Mouse (Mus musculus): ENCODE data around the gene Cadm1. TPM values are rescaled to one million over a fixed set of nuclear protein-coding genes. Genes with fewer than 3 reads are reported as not detected.
A peak's percentile ranks its signal among the peaks of the same experiment; 100 is the strongest.

Gene Cadm1
- total RNA-seq (2014; fragmentation: Nextera tagmentation) (not detected in 2 replicates), total RNA-seq (2017) (not detected in 2 replicates)

DNA sequence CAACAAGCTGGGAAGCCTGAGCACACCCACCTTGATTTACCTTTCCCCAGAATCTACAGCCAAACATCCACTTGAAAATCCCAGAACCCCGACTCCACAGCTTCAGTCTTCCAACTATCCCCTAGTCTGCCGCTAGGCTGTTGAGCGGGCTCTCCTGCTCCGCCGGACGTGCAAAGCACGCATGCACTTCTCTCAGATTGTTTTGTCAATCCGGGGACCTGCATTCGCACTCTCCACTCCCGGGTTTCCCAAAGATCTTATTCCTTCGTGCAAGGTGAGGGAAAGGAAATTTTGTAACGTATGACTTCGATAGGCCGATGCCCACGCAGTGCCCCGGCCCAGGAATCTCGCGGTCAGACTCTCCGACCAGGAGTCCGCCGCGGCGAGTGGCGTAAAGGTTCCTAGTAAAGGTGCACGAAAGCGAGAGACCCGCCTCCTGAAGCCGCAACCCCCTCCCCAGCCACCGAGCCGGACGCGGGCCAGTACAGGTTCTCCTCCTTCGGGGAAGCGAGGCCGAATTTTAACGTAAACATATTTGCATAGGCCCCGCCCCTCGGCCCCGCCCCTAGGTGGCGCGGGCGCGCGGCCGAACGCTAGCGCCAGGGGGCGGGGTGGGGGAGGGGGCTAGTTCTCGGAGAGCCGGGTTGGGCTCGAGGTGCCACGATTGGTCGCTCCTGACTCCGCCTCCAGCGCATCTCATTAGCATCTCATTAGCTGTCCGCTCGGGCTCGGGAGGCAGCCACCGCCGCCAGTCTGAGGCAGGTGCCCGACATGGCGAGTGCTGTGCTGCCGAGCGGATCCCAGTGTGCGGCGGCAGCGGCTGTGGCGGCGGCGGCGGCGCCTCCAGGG, at the start of gene Cadm1:
Gene Cadm1 (plus strand): TSS at position 572 of the 849 bp plus-strand sequence.
- peak; percentile 94 for ATAC-seq (replicated peaks; ENCODE audit: poor library complexity, severe bottlenecking)

DNA sequence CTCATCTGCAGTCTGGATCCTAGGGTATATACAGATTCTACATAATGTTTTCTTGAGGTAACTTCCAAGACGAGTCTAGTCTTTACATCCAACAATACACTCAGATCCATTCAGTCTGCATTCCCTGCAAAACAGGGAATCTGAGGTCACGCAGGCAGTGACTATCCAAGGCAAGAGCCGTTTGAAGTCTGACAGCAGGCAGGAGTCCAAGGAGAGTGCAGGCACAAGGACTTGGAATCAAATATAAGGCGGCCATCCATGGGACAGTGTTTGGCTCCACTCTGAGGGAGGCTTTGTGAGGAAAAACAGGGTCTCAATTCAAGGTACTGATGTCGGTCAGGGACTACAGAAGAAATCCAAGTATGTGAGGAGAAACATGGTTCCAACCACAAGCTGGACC, 45.5 kb upstream of the Cadm1 start:
- no peak for ATAC-seq (replicated peaks; ENCODE audit: poor library complexity, severe bottlenecking)

DNA sequence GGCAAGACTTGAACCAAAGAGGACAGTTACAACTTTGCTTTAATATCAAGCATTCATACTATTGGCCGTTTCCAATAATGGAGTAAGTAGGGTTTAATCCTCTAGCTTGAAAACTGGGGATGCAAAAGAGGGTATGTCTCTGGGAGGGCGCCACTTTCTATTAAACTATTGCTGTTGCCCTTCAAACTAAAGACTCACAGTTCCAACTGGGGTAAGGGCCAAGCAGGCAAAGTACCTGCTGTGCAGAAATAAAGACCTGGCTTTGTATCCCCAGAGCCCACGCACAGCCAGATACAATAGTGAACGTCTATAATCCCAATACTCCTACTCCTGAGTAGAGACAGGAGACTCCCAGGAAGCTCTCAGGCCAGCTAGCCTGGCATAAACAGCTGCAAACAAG, 44.8 kb upstream of the Cadm1 start:
- no peak for ATAC-seq (replicated peaks; ENCODE audit: poor library complexity, severe bottlenecking)

DNA sequence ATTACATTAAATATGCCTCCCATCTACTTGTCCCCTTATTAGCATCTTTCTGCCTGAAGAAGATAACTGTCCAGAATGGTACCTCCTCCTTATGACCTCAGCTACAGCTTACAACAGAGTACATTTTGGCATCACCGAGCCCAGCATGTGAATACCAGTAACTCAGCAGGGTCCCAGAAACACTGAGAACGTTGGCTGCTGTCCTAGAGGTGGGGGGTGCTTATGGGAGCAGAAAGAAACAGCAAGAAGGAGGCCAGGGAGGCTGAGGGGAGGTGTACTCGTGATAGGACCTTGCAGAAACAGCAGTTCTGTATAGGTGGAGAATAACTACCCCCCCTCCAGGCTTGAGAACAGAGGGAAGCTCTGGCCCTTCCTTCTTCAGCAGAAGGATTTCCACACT, 30.2 kb upstream of the Cadm1 start:
- no peak for ATAC-seq (replicated peaks; ENCODE audit: poor library complexity, severe bottlenecking)

DNA sequence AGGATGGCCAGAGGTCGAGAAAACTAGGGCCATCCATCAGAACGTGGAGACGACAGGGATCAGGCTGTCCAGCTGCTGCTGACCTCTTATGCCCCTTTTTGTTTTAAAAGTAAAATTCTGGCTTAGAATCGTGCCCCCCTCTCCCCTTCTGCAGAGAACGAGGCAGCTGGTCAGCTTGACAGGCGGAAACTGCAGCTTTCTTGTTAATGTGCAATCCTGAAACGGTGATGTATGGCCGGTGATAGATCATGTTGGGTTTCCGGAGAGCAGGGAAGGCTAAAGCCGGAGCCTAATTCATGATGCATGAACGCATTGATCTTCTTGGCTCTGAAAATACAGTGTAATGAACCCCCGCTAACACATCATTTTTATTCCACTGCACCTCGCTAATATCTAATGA, 24.0 kb upstream of the Cadm1 start:
- no peak for ATAC-seq (replicated peaks; ENCODE audit: poor library complexity, severe bottlenecking)

DNA sequence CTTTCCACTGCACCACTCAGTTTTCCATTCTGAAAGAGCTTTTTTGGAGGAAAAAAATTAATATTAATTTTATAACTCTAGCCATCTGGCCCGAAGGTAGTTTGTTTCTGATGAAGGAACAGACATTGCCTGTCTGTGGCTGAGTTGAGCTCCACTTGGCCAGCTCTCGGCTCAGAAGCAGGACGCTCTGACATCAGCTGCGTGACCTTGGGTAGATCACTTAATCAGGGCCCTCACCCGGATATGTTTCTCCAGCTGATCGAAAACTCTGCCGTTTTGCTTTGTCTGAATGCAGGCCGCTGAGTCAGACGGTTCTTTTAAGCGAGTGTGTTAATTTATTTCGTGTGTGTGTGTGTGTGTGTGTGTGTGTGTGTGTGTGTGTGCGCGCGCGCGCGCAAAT, 23.1 kb upstream of the Cadm1 start:
- ATAC-seq (replicated peaks; ENCODE audit: poor library complexity, severe bottlenecking) = no peak

DNA sequence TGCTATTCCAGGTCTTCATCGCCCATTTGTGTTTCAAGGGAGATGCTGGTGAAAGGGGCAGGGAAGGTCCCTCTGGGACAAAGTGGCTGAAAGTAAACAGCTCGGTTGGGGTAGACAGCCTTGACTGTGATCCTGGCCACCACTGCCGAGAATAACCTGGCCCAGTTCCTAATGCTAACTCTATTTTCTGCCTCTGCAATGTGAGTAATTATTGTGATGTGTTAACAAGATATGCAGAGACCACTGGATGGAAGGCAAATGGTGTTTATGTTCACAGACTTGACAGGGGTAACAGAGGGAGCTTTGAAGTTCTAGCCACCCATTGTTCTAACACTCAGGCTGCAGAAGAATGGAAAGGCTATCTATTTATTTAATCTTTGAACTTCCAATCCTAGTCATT, 21.9 kb upstream of the Cadm1 start:
- no peak for ATAC-seq (replicated peaks; ENCODE audit: poor library complexity, severe bottlenecking)

DNA sequence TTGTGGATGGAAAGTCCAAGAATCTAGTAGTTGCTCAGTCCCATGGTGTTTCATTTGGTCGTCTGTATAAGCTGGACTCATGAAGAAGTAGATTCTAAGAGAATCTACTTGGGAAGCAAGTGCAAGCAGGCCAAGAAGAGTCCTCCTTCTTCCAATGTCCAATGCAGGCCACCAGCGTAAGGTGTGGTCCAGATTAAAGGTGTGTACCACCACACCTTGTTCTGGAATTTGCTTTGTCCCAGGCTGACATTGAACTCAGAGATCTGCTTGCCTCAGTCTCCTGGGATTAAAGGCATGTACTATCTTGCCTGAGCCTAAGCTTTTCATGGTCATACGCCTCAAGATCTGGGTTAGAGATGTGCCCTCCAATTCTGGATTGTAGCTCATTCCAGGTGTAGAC, 17.5 kb upstream of the Cadm1 start:
- no peak for ATAC-seq (replicated peaks; ENCODE audit: poor library complexity, severe bottlenecking)

DNA sequence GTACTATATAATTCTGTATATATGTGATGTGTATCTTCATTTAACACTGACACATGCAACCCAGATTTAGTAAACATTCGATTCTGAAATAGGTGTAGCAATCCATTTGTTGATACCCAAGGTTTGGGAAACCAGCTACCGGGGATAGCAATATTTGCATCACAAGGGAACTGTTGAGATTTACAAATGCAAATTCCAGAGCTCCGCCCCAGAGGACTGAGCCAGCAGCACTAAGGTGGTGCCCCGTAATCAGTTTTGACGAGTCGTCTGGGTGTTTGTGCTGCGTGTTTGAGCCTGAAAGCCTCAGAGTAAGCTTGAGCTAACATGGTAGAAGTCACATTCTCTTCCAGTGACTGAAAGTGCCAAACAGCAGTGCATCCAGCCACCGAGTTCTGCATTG, 15.7 kb upstream of the Cadm1 start:
- ATAC-seq (replicated peaks; ENCODE audit: poor library complexity, severe bottlenecking) = no peak

DNA sequence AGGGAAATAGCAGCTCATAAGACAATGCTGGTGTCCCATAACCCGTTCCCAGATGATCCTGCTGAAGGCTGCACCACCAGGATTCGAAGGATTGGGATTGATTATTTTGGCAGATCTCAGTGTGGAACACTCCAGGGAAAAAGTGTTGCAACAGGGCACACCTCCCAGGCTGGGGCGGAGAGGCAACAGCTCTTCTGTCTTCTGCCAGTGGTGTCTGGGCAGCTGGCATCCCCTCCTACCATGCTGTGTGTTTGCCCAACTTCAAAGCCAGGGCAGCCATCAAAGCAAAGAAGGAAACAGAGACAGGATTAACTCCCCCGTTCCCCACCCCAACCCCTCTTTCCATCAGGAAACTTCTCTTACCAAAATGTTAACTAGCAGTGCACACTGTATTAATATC, 13.7 kb upstream of the Cadm1 start:
- ATAC-seq (replicated peaks; ENCODE audit: poor library complexity, severe bottlenecking) = no peak

DNA sequence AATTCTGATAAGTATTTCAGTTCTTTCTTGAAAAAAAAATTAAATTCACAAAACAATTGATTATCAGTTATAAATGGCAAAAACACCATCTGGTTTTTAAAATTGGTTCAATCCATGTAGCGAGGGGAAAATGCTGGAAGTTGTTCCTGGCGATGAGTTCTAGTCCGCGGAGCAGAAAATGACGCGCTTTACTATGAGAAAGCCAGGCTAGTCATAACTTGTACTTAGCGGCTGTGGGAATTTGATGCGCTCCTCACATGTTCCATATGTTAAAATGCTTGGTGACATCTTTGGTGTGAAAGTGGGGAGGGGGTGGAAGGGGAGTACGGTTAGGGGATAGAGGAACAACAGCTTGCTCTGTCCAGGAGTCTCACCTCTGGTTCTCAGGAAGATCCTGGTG, 2.7 kb upstream of the Cadm1 start:
- no peak for ATAC-seq (replicated peaks; ENCODE audit: poor library complexity, severe bottlenecking)

DNA sequence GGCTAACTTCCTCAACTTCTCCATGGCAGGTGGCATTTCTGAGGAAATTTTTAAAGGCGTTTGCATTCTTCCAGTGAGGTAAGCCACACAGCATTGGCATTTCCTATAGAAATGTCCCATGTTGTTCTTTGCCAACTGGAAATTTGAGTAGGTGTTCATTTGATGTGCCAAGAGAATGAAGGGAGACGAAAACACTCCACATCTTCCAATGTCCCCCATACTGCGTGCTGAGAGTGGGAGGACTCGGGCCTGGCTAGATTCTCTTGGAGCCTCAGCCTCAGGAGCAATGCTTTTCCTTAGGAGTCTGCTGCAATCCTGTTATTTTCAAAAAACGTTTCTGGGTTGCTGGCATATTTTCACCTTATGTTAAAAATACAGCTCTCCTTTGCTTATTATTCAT, 2.2 kb upstream of the Cadm1 start:
- no peak for ATAC-seq (replicated peaks; ENCODE audit: poor library complexity, severe bottlenecking)

DNA sequence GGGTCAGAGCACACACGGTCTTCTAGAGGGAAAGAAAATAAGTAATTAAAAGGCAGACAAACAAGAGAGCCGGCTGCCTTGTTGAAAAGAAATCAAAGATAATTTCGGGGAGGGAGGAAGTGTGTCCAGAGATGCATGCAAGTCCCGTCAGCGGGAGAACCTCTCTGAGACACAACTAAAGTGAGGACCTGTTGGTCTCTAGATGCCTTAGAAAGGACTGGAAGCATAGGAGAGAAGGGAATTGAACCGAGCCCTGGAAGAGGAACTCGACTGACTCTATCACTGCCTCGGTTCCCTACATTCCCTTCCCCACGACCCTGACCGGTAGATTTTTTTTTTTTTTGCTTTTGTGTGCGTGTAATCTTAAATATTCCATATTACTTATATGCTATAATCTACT, 791 bp upstream of the Cadm1 start:
- no peak for ATAC-seq (replicated peaks; ENCODE audit: poor library complexity, severe bottlenecking)

DNA sequence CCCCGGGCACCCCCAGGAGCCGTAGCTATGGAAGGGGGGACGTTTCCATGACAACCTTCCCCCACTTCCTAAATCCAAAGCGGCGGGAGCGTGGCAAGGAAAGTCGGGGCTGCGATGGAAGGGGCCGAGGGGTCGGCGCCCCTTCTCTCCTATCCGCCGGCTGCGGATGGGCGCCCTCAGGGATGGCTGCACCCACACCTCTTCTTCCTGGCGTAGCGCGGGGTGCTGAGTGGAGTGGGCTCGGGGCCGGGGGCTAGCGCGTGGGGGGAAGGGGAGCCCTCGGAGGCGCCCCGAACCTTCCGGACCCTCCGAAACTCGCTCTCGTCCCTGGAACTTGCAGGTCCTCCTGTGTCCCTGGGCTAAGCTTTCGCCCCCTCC, 560 bp downstream of the Cadm1 start:
- no peak for ATAC-seq (replicated peaks; ENCODE audit: poor library complexity, severe bottlenecking)

DNA sequence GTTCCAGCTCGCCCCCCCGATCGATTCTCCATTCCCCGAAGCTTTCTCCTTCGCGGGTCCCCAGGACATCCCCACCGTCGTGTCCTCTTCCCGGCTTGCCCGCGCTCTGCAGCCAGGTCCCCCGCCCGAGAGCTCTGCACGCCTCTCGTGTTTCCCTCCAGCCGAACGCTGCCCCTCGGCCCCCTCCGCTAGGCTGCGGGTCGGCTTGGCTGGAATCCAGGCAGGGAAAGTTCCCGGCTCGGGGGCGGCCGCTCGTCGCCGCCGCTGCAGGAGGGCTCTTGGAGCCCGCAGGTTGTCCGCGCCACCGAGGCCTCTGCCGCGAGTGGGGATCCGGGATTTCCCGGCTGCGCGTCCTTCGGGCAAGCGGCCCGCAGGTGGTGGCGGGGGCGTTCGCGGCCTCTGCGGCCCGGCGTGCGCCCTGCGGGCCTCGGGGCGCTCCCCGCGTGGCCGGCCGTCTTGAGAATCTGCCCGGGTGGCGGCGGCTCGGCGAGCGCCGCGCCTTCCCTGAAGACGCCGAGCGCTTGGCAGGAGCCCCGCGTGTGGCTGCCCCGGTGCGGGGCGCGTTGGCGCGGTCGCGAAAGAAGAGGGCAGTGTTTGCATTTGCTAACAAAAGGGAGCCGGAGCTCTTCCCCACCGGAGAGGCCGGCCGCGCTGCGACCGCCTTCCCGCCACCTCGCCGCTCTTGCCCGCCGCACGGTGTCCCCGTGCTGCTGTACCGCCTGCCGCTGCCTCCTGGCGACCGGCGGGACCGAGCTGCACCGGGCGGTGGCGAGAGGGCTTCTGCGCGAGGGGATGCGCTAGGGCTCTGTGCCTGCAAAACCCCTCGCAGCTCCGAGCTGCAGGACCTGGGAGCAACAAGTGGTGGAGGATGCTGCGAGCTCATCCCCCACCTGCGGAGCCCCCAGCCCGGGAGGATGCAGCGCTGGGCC, 1.2 kb downstream of the Cadm1 start:
- peak; percentile 36 for ATAC-seq (replicated peaks; ENCODE audit: poor library complexity, severe bottlenecking)

DNA sequence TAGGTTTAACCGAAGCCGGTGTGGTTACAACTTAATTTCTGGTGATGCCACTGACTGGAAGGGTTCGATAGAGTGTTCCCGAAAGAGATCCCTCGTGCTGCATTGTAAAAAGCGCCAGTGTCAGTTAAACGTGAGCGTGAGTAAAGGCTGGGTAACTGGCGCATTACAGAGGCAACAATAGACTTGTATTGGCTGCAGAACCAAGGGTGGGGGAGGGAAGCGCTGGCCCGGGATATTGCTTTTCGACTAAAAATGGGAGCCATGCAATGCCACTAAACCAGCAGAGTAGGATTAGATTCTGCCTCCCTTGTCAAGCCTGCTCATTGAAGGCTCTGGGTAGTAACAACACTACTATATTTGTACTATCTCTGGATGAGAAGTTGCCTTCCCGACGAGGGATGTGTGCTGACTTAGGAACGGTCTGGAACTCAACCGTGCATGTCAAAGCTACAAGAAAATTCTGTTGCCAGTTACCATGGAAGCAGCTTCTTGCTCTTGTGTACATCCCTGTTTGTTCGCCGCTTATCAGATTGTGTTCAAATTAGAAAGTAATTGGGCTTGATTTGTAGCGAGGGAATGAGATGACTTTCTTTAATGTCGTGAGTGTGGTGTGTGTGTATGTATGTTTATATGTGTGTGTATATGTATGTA, 2.4 kb downstream of the Cadm1 start:
- ATAC-seq (replicated peaks; ENCODE audit: poor library complexity, severe bottlenecking) = no peak

DNA sequence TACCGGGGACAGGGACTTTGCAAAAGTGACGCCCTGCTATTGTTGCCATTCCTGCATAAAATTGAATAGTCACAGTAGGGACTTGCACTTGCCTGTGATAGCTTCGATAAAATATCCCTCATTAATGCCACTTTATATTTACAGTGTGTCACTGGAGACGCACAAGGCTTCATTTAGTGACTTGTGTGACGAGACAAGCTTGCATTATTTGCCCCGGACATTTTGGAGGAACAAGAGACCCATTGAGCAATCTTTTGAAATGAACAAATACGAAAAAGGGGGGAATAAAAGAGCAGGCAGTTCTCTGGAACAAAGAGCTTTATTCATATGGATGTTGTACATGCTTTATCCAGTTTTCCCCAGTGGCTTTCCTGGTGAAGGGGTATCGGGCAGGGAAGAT, 3.5 kb downstream of the Cadm1 start:
- no peak for ATAC-seq (replicated peaks; ENCODE audit: poor library complexity, severe bottlenecking)

DNA sequence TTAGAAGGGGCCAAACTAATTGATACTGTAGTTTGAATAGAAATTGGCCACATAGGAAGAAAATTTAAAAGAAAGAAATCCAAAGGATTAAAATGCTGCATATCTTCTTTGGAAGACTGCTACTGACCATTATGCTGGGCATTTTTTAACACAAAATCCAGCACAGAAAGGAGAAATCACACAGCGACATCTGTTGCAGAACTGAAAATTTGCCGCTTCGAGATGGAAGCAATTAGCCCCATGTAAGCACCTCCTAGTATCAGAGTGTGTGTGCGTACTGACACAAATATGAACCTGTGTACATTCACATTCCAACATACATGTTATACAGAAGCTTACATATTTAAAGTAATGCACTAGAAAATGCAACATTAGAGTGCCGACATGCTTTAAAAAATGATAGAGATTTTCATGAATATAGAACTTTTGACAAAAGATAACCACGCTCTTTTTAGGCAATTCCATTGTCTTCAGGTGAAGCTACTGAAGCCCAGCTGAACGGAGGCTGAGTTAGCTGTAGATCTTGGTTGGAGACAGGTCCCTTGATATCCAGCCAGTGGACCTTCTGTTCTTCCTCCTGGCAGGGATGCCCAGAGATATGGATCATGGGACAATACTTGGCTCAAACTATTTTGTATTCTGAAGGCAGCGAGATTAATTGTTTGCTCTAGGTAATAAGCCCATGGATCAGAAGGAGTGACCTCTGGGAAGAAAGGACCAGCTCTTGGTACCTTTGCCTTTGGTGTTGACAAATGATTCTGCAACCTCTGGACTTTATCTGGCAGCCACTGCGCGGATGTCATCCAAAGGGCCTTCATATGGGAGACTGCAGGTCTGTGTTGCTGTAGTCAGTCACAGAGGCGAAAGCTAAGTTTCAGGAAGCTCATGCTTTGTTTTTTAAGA, 4.9 kb downstream of the Cadm1 start:
- no peak for ATAC-seq (replicated peaks; ENCODE audit: poor library complexity, severe bottlenecking)

DNA sequence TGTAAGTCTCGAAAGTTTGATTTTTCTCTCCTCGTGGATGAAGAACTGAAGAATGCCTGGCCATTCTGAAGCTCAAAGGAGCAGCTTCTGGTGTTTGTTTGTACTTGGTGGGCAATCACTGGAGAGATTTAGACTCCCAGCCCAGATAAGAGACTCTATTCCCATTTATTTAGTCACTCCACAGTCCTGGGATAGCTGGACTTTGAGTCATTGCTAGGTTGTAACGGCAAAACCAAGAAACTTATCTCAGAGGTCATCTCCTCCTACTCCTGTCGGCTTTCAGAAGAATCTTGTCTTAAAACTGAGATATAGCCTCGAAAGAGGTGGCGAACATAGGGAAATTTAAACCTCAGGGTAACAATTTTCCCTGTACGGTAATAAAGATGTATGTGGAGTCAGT, 15.3 kb downstream of the Cadm1 start:
- ATAC-seq (replicated peaks; ENCODE audit: poor library complexity, severe bottlenecking) = no peak

DNA sequence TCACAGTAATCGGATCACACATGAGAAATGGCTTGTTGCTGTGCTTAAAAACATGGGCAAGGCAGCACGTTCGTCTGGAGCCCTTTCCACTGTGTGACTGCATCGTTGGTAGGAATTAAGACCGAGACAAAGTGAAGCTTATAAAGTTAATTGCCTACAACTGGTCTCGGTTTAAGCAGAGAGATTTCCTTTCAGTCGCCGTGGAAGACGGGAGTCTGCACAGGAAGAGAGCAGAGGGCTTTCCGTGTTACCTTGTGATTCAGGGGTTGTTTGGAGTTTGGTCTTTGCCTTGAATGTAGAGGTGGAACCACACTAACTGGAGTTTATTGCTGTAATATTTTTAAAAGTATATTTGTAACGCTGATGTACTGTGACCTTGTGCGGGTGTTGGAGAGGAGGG, 15.7 kb downstream of the Cadm1 start:
- no peak for ATAC-seq (replicated peaks; ENCODE audit: poor library complexity, severe bottlenecking)
